8 mouse cellular contexts compared by ENCODE assay signal in genomic region chr9:73040080-73040479, GRCm38 (mm10). TPM values are rescaled to one million over a fixed set of nuclear protein-coding genes. Genes with fewer than 3 reads are reported as not detected.
DNase-seq lines count a peak whose midpoint lies in the region; ATAC-seq and TF ChIP-seq lines count a peak whose summit lies in the region.

Gene Pigb, minus strand, starts transcription at chr9:73040378.

- peak within 1 kb of the TSS; percentile 79 for H3K4me2 ChIP-seq in intestine, embryonic 16.5 days (ENCODE audit: low read depth, low read length)
- peak within 1 kb of the TSS; percentile 93 for H3K4me2 ChIP-seq in midbrain, embryonic 15.5 days

- H3K79me3 ChIP-seq in C2C12 (ENCODE audit: low read depth) = peaks cover 6% of the 10 kb centered on the region

- intact Hi-C loops in heart, adult 2 months (cut with DNase I) = loop anchor here (5.0 kb wide), 2 partner anchors 72 to 73 kb away; partner anchors contain the start of gene Rsl24d1

- WGBS in heart, adult 2 months = 27% methylated on average over 6 of the region's 6 CpGs
- WGBS in intestine, embryonic 16.5 days = 29% methylated on average over 6 of the region's 6 CpGs
- WGBS in midbrain, embryonic 15.5 days = 34% methylated on average over 6 of the region's 6 CpGs

- no peaks in the 10 kb centered on the region for H3K79me2 ChIP-seq in heart, adult 2 months (replicated peaks; ENCODE audit: control insufficient read depth, insufficient read depth, low read length)
- peaks cover 14% of the 10 kb centered on the region for H3K79me2 ChIP-seq in C2C12 (ENCODE audit: control insufficient read depth, insufficient read depth)

- no peaks in the 10 kb centered on the region for H3K36me3 ChIP-seq in heart, adult 2 months (ENCODE audit: control insufficient read depth, insufficient read depth, low read length)
- H3K36me3 ChIP-seq in C2C12 (ENCODE audit: control insufficient read depth, insufficient read depth) = no peaks in the 10 kb centered on the region
- no peaks in the 10 kb centered on the region for H3K36me3 ChIP-seq in intestine, embryonic 16.5 days (ENCODE audit: control insufficient read depth, insufficient read depth, low read length)
- no peaks in the 10 kb centered on the region for H3K36me3 ChIP-seq in midbrain, embryonic 15.5 days (replicated peaks)

- peak within 1 kb of the TSS; percentile 84 for H3K27ac ChIP-seq in heart, adult 2 months
- H3K27ac ChIP-seq in intestine, embryonic 16.5 days (ENCODE audit: low read length) = peak within 1 kb of the TSS; percentile 77
- peak within 1 kb of the TSS; percentile 93 for H3K27ac ChIP-seq in midbrain, embryonic 15.5 days

- H3K4me1 ChIP-seq in heart, adult 2 months (ENCODE audit: control insufficient read depth, insufficient read depth, low read length) = peaks cover 5% of the 10 kb centered on the region
- H3K4me1 ChIP-seq in intestine, embryonic 16.5 days (ENCODE audit: control insufficient read depth, insufficient read depth, low read length) = peaks cover 13% of the 10 kb centered on the region; the same call in 1 of the 2 replicates
- H3K4me1 ChIP-seq in midbrain, embryonic 15.5 days = peaks cover 26% of the 10 kb centered on the region

- H3K9ac ChIP-seq in heart, adult 2 months (ENCODE audit: low read depth, low read length) = peak within 1 kb of the TSS; percentile 82
- H3K9ac ChIP-seq in intestine, embryonic 16.5 days (ENCODE audit: low read depth, low read length) = peak within 1 kb of the TSS; percentile 90
- H3K9ac ChIP-seq in midbrain, embryonic 15.5 days = peak within 1 kb of the TSS; percentile 93

- H3ac ChIP-seq in C2C12 (ENCODE audit: control insufficient read depth, insufficient read length, low read depth) = peak within 1 kb of the TSS; percentile 94

- no peak for TF ChIP-seq POLR2A in heart, adult 2 months (IDR thresholded peaks at IDR 0.05; ENCODE audit: insufficient read depth, low read depth, low read length)

- no peak for ATAC-seq in common myeloid progenitor, adult 5-6 weeks (replicated peaks; ENCODE audit: low read depth, poor library complexity, severe bottlenecking)
- ATAC-seq in intestine, embryonic 16.5 days = no peak
- ATAC-seq in midbrain, embryonic 15.5 days (replicated peaks) = no peak

- TF ChIP-seq EP300 in heart, adult 2 months (IDR thresholded peaks at IDR 0.05; ENCODE audit: insufficient read depth, low read depth, low read length) = no peak

- no peaks in the 10 kb centered on the region for H3K9me3 ChIP-seq in intestine, embryonic 16.5 days (ENCODE audit: control insufficient read depth, low read length)
- no peaks in the 10 kb centered on the region for H3K9me3 ChIP-seq in midbrain, embryonic 15.5 days

- DNase-seq in heart, adult 2 months = no peak
- DNase-seq in heart, adult 9 months (ENCODE audit: low spot score in 2 of 2) = no peak
- DNase-seq in frontal cortex, postnatal 25 days (ENCODE audit: low spot score in 2 of 2) = no peak
- no peak for DNase-seq in cerebellum, postnatal 36 days

- no peaks in the 10 kb centered on the region for H3K27me3 ChIP-seq in heart, adult 2 months (ENCODE audit: control insufficient read depth, insufficient read depth, low read length)
- H3K27me3 ChIP-seq in C2C12 (ENCODE audit: control insufficient read depth, insufficient read depth, insufficient read length) = peaks cover 6% of the 10 kb centered on the region
- H3K27me3 ChIP-seq in intestine, embryonic 16.5 days (replicated peaks; ENCODE audit: control insufficient read depth, insufficient read depth, low read length) = no peaks in the 10 kb centered on the region
- no peaks in the 10 kb centered on the region for H3K27me3 ChIP-seq in midbrain, embryonic 15.5 days (replicated peaks)

- H3K4me3 ChIP-seq in heart, adult 2 months = peak within 1 kb of the TSS; percentile 88
- H3K4me3 ChIP-seq in C2C12 (ENCODE audit: insufficient read depth, poor library complexity, severe bottlenecking) = peak within 1 kb of the TSS; percentile 72
- H3K4me3 ChIP-seq in intestine, embryonic 16.5 days (ENCODE audit: low read length) = peak within 1 kb of the TSS; percentile 92
- peak within 1 kb of the TSS; percentile 96 for H3K4me3 ChIP-seq in midbrain, embryonic 15.5 days

- no peak for TF ChIP-seq CTCF in heart, adult 2 months (IDR thresholded peaks at IDR 0.05)
- TF ChIP-seq CTCF in C2C12 (IDR thresholded peaks at IDR 0.05; ENCODE audit: control insufficient read depth, insufficient read depth, insufficient read length) = no peak

TF ChIP-seq in C2C12, 6 proteins besides CTCF, POLR2A, EP300 and RAD21:
- TF ChIP-seq USF1 (IDR thresholded peaks at IDR 0.05; ENCODE audit: low read depth) (no peak), MYOG (IDR thresholded peaks at IDR 0.05; ENCODE audit: control insufficient read depth, extremely low read depth, insufficient read length) (no peak), CEBPB (IDR thresholded peaks at IDR 0.05; ENCODE audit: low read depth) (no peak), MYOD1 (IDR thresholded peaks at IDR 0.05; ENCODE audit: control insufficient read depth, insufficient read length, low read depth) (no peak), FOSL1 (IDR thresholded peaks at IDR 0.05; ENCODE audit: insufficient read depth, low read length, poor library complexity, severe bottlenecking) (no peak), MAX (IDR thresholded peaks at IDR 0.05) (no peak)

RNA-seq across cellular contexts. Expression of gene Pigb, which starts in this region (rescaled TPM):
- 1 to 10 TPM; 1.6 to 2.2 TPM for total RNA-seq in heart, adult 2 months (2021)
- polyA plus RNA-seq in heart, adult 2 months (2012; rRNA removed) = 4.5 and 6.1 TPM in 2 replicates
- polyA plus RNA-seq in C2C12 (2012; fragmentation: generic; extraction: Trizol) = 5.9 TPM
- 15.6 and 17.4 TPM in 2 replicates for total RNA-seq in common myeloid progenitor, adult 5-6 weeks (2017)
- 13.5 and 15.2 TPM in 2 replicates for polyA plus RNA-seq in intestine, embryonic 16.5 days (2015; fragmentation: Nextera tagmentation; extraction: Ambion mirVana)
- polyA plus RNA-seq in midbrain, embryonic 15.5 days (2015; fragmentation: Nextera tagmentation; extraction: Ambion mirVana) = 15.1 and 17.2 TPM in 2 replicates
